Mouse (Mus musculus) right cerebral cortex, postnatal 4 days (tissue): Measurements from ENCODE around the gene Cd82.

Experiments used
- DNase-seq: peaks from one replicate; pipeline ENCODE4 v3.0.0-alpha.2; 2022

Cd82 gene

DNA sequence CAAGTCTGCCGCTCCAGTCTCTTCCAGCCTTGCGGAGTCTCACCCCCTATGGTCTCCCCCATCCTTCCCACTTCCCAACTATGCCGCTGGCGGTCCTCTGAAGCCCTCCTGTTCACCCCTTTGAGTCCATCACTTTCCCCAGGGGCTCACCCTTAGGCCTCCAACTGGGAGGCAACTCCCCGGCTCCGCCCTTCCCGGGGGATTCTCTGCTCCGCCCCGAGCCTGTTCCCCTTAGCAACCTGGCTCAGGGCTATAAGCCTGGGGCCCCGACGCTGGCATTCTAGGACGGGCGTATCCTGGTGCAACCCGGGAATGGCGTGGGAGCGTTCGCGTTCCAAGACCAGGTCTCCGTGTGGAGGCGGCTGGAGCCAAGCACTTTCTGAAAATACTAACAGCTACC is at the start of gene Cd82:
TSS of gene Cd82 (minus strand) at position 381 of the 400 bp plus-strand sequence.
- no peak for DNase-seq

DNA sequence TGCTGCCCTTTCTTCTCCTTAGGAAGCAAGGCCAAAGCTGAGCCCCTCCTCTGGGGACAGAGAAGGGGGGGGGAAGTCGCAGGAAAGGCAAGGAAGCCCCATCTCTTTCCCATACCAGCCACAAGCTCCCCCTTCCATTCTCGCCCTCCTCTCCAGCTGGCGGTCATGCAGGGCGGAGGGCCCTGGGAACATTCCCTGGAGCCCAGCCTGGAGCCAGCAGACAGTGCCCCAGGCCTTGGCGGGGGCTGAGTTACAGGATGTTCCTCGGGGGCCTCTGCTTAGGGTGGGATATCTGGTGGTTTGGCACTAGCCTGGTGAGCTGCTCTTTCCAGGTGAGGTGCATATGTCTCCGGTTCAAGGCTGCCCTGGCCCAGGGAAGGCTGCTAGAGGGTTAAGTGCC is 49.2 kb upstream of the Cd82 start:
- no peak for DNase-seq

- no peak for DNase-seq
Measured at GRCm38 (mm10) chr2:93510839-93511238, 47.9 kb upstream of the Cd82 start.

GRCm38 (mm10) chr2:93509777-93510750 is 47.1 kb upstream of the Cd82 start:
- no peak for DNase-seq

GRCm38 (mm10) chr2:93505091-93505490 is 42.2 kb upstream of the Cd82 start:
- no peak for DNase-seq

GRCm38 (mm10) chr2:93503353-93503752 is 40.4 kb upstream of the Cd82 start:
- no peak for DNase-seq

DNA sequence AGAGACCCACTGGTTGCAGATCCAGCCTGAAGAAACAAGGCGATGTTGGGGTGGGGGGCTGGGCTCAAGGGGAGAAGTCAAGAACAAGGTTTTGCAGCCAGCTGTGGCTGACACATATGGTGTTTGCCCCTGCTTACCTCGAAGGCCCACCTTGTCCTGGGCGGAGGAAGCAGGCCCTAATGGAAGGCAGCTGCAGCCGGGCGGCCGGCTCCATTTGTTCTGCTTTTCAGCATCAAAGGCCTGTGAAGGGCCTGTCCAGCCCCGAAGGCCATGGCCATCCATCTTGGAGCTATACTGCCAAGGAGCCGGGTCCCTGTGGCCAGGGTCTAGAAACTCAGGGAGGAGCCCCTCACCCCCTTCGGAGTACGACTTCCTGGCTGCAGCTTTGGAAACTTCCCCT is 38.4 kb upstream of the Cd82 start:
- no peak for DNase-seq

- no peak for DNase-seq
Measured at GRCm38 (mm10) chr2:93497221-93497620, 34.3 kb upstream of the Cd82 start.

DNA sequence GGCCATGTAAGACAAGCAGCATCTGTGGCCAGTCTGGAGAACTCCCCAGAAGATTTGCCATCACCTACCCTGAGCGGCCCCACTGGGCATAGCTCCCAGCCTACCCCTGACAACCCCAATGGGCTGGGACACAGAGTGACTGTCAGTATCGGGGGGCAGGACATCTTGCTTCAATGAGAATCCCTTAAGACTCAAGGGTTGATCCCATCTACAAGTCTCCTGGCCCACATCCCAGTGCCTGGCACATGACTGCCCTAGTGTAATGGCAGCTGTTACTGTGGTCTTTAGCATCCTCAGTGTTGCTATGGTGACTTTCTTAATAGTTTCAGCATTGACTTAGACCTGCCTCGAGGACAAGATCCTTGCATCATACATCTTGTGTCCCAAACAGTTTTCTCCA is 32.2 kb upstream of the Cd82 start:
- DNase-seq: no peak

DNA sequence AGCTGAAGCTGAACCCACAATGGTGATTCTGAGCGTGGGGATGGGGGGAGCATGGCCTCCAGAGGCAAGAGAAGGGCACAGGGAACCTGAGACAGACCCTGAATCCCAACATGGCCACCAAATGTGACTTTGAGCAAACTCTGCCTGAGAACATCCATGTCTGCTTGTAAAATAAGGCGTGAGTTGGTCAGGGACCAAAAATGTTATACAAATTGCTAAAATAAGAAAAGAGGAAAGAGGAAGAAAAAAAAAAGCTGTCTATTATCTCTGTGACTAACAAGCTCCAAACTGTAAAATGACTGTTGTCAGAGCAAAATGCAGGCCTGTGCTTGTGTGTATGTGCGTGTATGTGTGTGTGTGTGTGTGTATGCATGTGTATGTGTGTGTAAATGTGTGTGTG is 30.6 kb upstream of the Cd82 start:
- no peak for DNase-seq

GRCm38 (mm10) chr2:93490516-93490915 is 27.6 kb upstream of the Cd82 start:
- no peak for DNase-seq

DNA sequence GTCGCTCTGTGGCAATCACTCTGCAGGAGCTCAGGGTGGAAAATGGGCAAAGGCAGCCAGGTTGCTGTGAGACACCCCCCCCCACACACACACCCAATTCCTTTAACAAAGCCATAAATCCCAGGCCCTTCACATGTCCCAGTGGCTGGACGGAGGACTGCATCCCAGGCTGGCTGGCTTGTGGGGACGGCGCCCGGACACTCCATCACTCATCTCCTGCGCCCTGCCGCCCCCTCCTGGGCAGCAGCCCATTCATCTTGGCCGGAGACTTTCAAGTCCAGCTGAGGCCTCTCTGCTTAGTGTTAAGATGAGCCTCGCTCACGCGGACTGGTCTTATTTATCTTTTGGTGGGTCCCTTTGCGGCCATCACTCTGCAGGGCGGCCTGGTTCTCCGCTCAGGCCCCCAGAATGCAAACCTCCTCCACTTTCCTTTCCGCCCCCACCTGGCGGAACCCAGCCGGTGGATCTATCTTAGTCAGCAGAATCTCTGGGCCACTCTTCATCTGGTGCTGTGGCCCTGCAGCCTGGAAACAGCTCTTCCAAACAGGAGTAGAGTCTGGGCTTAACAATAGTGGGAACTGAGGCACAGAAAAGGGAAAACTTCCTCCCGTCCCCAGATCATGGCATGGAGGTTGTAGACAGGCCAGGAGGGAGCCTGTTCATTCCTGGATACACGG is 26.1 kb upstream of the Cd82 start:
- DNase-seq: no peak

DNA sequence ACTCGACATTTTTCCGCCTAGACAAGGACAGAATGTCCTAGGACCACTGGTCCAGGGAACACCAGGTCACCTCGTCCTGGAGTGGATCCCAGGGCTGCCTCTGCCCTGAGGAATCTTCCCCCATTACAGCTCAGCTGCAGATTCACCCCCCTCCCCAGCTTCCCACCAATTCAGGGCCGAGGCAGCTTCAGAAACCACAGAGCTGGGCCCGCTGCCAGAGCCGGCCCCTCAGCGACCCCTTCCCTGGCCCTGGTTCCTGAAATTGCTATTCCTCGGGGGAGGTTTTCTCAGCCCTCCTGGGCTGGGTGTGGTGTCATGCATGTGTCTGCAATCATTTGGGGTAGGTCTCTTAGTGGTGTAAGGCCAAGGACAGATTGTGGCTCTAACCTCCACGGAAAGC is 22.5 kb upstream of the Cd82 start:
- no peak for DNase-seq

DNA sequence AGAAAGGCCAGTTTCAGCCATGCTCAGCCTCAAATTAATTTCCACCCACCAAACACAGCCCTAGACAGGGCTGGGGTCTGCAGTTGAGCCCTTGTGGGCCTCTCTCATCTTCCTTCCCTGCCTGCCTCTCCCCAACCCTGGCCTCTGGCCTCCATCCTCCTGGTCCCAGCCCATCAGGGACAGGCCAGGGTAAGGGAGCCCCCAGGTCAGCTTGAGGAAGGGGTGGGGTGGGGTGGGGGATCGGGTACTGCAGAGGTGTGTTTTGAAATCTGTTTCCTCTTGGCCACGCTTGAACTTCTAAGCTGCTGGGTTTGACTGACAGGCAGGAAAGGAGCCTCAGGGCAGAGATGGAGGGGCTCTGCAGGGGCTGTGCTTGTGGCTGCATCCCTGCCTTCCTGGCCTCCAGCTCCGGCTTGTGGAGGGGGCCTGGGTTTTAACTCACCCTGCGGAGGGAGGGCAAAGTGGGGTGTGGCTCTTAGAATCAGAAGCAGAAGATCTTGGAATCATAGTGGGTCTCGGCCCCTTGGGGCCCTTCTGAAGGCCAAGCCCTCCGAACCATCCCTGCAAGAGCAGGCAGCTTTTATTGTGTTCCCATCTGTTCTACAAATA is 19.2 kb upstream of the Cd82 start:
- no peak for DNase-seq

DNA sequence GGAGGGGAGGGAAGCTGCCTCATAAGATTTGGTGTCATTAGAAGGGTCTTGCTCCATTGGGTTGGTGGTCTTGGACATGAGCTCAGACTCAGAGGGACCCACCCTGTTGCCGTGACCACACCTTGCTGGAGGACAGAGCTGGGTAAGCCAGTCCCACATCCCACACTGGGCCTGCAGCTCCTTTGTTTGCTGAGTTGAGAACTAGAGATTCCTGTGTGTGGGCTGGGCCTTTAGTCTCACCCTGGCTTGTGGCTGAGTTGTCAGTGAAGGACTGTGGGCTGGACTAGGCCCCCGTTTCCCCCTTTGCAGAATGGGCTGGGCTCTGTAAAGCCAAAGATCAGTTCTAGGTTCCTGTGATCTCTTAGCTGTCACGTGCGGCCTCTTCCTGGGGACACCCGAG is 15.8 kb upstream of the Cd82 start:
- DNase-seq: no peak

DNA sequence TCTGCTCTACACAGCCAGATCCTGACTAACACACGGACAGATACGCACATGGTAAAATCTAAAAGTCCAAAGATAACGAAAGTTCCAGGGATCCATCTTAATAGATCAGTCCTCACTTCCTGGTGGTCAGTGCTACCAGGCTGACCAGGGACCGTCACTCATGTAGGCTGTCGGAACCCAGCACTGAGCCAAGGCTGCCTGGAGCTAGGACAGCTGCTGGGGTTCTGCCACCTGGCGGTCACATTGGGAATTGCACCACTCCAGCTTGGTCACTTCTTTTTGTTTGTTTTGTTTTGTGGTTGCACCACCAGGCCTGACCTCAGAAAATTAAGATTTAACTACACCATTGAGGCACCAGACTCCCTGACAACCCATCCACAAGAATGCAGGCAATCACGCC is 14.6 kb upstream of the Cd82 start:
- peak; percentile 71 for DNase-seq

DNA sequence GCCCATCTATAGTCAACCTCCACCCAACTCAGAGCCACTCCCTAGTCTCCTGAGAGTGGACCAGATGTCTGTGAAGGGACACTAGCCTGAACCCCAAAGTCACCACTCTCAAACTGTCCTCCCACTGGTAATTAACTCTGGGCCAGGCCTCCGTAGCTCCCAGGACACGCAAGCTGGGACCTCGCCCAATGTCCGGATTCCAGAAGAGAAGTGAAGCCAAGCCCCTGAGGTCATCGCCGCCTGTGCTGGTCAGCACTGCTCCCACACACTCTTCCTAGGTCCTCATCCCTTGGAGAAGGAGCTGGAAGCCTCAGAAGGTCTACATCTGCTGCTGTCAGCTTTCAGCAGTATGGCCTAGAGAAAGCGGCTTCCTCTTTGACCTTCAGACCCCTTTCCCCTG is 13.5 kb upstream of the Cd82 start:
- DNase-seq: no peak

DNA sequence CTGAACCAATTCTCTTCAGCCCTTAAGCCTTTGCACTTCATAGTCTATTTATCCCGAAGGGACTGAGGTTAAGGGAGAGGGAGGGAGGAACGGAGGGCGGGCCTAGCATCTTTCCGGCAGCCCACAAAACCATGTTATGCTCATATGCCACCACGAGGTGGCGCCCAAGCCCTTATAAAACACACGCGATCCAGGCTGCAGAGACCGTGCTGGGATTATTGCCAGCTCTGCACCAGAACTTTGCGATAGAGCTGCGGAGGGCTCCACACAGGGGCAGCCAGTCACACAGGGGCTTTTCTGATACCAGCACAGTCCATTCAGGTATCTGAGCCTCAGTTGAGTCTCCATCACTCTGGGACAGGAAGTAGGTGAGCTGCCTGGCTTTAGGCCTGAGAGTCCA is 12.1 kb upstream of the Cd82 start:
- DNase-seq: peak; percentile 95

GRCm38 (mm10) chr2:93473915-93474314 is 11.0 kb upstream of the Cd82 start:
- no peak for DNase-seq

GRCm38 (mm10) chr2:93470849-93471576 is 8.1 kb upstream of the Cd82 start:
- DNase-seq: peak; percentile 80

DNA sequence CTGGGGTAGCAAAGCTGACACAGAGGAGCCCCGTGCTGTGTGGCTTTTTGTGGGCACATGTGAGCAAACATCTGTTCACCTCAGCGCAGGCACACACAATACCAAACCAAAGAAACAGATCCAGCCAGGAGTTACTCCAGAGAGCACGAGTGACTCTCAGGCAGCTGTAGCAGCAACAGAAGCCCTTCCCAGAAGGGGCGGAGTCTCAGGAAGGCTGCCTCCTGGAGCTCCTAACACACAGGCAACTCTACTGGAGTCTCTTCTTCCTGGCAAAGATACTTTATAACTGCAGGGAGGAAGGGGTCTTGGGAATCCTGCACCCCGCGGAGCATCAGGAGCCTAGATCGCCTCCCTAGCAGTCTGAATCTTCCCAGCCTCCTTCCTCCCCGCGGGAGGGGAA is 7.2 kb upstream of the Cd82 start:
- peak; percentile 26 for DNase-seq

DNA sequence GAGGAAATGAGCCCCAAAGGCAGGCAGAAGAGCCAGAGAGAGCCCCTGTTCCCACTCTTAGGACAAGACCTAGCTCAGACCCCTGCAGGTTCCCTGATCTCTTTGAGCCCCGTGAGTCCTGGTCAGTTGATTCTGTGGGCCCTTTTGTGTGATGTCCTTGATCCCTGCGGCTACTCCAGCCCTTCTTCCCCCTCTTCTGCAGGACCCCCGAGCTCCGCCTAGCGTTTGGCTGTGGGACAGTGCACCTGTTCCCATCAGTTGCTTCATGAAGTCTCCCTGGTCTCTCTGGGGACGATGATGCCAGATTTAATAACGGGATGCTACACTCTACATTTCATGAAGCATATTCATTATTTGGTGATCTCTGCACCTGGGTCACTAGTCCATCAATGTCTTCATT is 6.2 kb upstream of the Cd82 start:
- peak; percentile 49 for DNase-seq

GRCm38 (mm10) chr2:93466314-93466713 is 3.4 kb upstream of the Cd82 start:
- DNase-seq: no peak
